Mouse (Mus musculus) heart, adult 2 months (tissue): Measurements from ENCODE around the gene Celf5.

ENCODE experiments used
- CTCF ChIP-seq: fragments of 200-600 bp; IDR thresholded peaks from 2 replicates; pipeline ENCODE4 v1.8.1; 2022; ENCODE audit warnings: antibody characterized with exemption, mild to moderate bottlenecking, moderate library complexity
- EP300 ChIP-seq: fragments of 200-500 bp; IDR thresholded peaks from 2 replicates; pipeline ENCODE4 v1.6.1; 2011; ENCODE audit warnings: low read depth, low read length, control low read depth; ENCODE audit not compliant: insufficient read depth
- POLR2A ChIP-seq: fragments of 200-500 bp; IDR thresholded peaks from 2 replicates; pipeline ENCODE4 v1.6.1; 2011; ENCODE audit warnings: mild to moderate bottlenecking, low read depth, low read length, control low read depth; ENCODE audit not compliant: insufficient read depth

DNA sequence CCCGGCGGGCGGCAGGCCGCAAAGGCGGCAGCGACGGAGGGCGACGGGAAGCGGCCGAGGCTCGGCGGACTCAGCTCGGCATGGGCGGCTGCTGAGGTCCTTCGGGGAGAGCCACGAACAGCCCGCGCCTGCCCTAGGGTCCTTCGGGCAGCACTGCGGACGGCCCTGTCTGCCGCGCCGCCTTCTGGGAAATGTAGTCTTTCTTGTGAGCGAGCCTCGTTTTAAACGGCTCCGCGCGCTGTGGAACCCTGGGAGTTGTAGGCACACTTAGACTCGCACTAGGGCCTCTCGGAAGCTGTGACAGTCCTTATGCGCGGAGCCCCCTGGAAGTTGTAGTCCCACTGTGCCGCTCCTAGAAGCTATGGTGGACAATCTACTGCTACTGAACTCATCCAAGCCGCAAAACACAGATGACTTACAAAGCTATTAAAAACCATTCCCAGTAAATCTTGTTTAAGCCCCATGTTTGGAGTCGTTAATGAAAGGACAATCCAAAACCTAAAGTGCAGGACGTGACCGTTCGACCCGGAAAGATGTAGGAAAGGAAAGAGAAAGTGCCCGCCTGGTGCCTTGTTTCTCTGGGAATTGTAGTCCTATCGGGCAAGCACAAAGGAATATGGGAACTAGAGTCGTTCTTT lies 13.9 kb upstream of the Celf5 start, which contains the start of gene Ncln:
- TF ChIP-seq CTCF (no peak), POLR2A (peak; percentile 80), EP300 (no peak; the same call in 1 of the 2 replicates)
